Mouse (Mus musculus) lung, adult 2 months (tissue): ENCODE data around the gene Ggta1.

Experiments used
- CTCF ChIP-seq: fragments of 200-500 bp; IDR thresholded peaks from 2 replicates; pipeline ENCODE4 v1.5.1; 2011; ENCODE audit warnings: mild to moderate bottlenecking, low read length, control low read depth; ENCODE audit not compliant: insufficient read depth
- POLR2A ChIP-seq: fragments of 200-500 bp; IDR thresholded peaks from 2 replicates; pipeline ENCODE4 v1.6.1; 2011; ENCODE audit warnings: low read depth, mild to moderate bottlenecking, control low read depth, low read length, borderline replicate concordance; ENCODE audit errors: extremely low read depth

DNA sequence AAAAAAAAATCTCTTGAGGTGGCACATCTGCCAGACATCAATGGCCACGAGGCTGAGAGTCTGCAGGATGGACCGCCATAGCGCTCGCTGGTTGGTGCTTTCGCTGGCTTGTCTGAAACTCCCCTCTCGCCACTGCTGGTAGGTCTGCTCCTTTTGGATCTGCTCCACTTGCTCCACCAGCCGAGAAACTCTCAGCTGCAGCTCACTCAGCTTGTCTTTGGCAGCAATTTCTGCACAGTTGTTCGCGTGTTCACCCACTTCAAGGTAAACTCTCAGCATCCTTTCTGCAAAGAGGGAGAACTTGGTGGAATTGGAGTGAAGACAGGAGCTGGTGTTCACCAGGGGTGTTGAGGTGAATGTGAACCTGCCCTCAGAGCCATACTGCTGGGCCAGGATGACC lies 20.4 kb upstream of the Ggta1 start:
- no peak for TF ChIP-seq POLR2A
- TF ChIP-seq CTCF = no peak
